Mouse (Mus musculus): Measurements from ENCODE around the gene Zfp759. TPM values are rescaled to one million over a fixed set of nuclear protein-coding genes. Genes with fewer than 3 reads are reported as not detected.
"Not testable (repeated sequence)": the region's sequence is repeated elsewhere in the genome, so short reads cannot be mapped to it uniquely, and the experiment has no call there.

The Zfp759 gene
- polyA plus RNA-seq, 1 experiment from 2014 or later, result 4.6 TPM

GRCm38 (mm10) chr13:67108821-67109206 lies 12.6 kb upstream of the Zfp759 start:
- peak overlapping the region; percentile 66 for H3K4me3 ChIP-seq (replicated peaks; ENCODE audit: low read length)
- H3K36me3 ChIP-seq (ENCODE audit: control insufficient read depth, insufficient read depth), result no peaks in the 10 kb centered on the region
- peak; percentile 65 for ATAC-seq
- WGBS, result 3% methylated on average over 9 of the region's 9 CpGs
- H3K27ac ChIP-seq (ENCODE audit: low read length), result no peak overlapping the region
- H3K9me3 ChIP-seq (ENCODE audit: control insufficient read depth, low read length), result no peaks in the 10 kb centered on the region
- no peaks in the 10 kb centered on the region for H3K27me3 ChIP-seq (replicated peaks; ENCODE audit: control insufficient read depth, insufficient read depth, low read length)
- 0 out of 2 replicates have a peak overlapping the region, but pooled peaks have one; percentile 23 for H3K9ac ChIP-seq (replicated peaks; ENCODE audit: low read depth, low read length)
- H3K4me1 ChIP-seq (replicated peaks; ENCODE audit: control insufficient read depth, insufficient read depth, low read length), result peaks cover 6% of the 10 kb centered on the region
- H3K4me2 ChIP-seq (ENCODE audit: low read length), result peak overlapping the region; percentile 54

- no peak overlapping the region for H3K4me3 ChIP-seq (replicated peaks; ENCODE audit: low read length)
- H3K36me3 ChIP-seq (ENCODE audit: control insufficient read depth, insufficient read depth), result no peaks in the 10 kb centered on the region
- 82% methylated on average over 12 of the region's 12 CpGs for WGBS
- H3K9me3 ChIP-seq (ENCODE audit: control insufficient read depth, low read length), result no peaks in the 10 kb centered on the region
- ATAC-seq, result no peak
- no peaks in the 10 kb centered on the region for H3K27me3 ChIP-seq (replicated peaks; ENCODE audit: control insufficient read depth, insufficient read depth, low read length)
- H3K4me2 ChIP-seq (ENCODE audit: low read length), result no peak overlapping the region
- no peak overlapping the region for H3K27ac ChIP-seq (ENCODE audit: low read length)
- peaks cover 6% of the 10 kb centered on the region for H3K4me1 ChIP-seq (replicated peaks; ENCODE audit: control insufficient read depth, insufficient read depth, low read length)
- H3K9ac ChIP-seq (replicated peaks; ENCODE audit: low read depth, low read length), result no peak overlapping the region
Observed at GRCm38 (mm10) chr13:67112096-67112495, 9.4 kb upstream of the Zfp759 start.

GRCm38 (mm10) chr13:67113287-67113686 lies 8.2 kb upstream of the Zfp759 start:
- H3K9ac ChIP-seq (replicated peaks; ENCODE audit: low read depth, low read length), result no peak overlapping the region
- H3K4me3 ChIP-seq (replicated peaks; ENCODE audit: low read length), result no peak overlapping the region
- ATAC-seq, result no peak
- no peak overlapping the region for H3K27ac ChIP-seq (ENCODE audit: low read length)
- H3K9me3 ChIP-seq (ENCODE audit: control insufficient read depth, low read length), result no peaks in the 10 kb centered on the region
- H3K4me1 ChIP-seq (replicated peaks; ENCODE audit: control insufficient read depth, insufficient read depth, low read length), result no peaks in the 10 kb centered on the region
- no peaks in the 10 kb centered on the region for H3K36me3 ChIP-seq (ENCODE audit: control insufficient read depth, insufficient read depth)
- WGBS, result 94% methylated on average over 2 of the region's 2 CpGs
- no peaks in the 10 kb centered on the region for H3K27me3 ChIP-seq (replicated peaks; ENCODE audit: control insufficient read depth, insufficient read depth, low read length)
- no peak overlapping the region for H3K4me2 ChIP-seq (ENCODE audit: low read length)

- H3K4me1 ChIP-seq (replicated peaks; ENCODE audit: control insufficient read depth, insufficient read depth, low read length); H3K4me3 ChIP-seq (replicated peaks; ENCODE audit: low read length); H3K27ac ChIP-seq (ENCODE audit: low read length); H3K27me3 ChIP-seq (replicated peaks; ENCODE audit: control insufficient read depth, insufficient read depth, low read length); H3K36me3 ChIP-seq (ENCODE audit: control insufficient read depth, insufficient read depth); H3K9me3 ChIP-seq (ENCODE audit: control insufficient read depth, low read length); H3K9ac ChIP-seq (replicated peaks; ENCODE audit: low read depth, low read length); ATAC-seq; H3K4me2 ChIP-seq (ENCODE audit: low read length): not testable (repeated sequence)
- WGBS, result 93% methylated on average over 8 of the region's 8 CpGs
Observed at GRCm38 (mm10) chr13:67116163-67116562, 5.3 kb upstream of the Zfp759 start, which contains the start of gene Rslcan18. Gene Rslcan18 (minus strand): TSS chr13:67116263.

- H3K4me2 ChIP-seq (ENCODE audit: low read length), result no peak overlapping the region
- no peak overlapping the region for H3K4me3 ChIP-seq (replicated peaks; ENCODE audit: low read length)
- 92% methylated on average over 1 of the region's 1 CpGs for WGBS
- no peaks in the 10 kb centered on the region for H3K27me3 ChIP-seq (replicated peaks; ENCODE audit: control insufficient read depth, insufficient read depth, low read length)
- H3K9me3 ChIP-seq (ENCODE audit: control insufficient read depth, low read length), result no peaks in the 10 kb centered on the region
- no peak overlapping the region for H3K9ac ChIP-seq (replicated peaks; ENCODE audit: low read depth, low read length)
- H3K27ac ChIP-seq (ENCODE audit: low read length), result no peak overlapping the region
- ATAC-seq, result no peak
- 0 out of 2 replicates have a peak, but pooled peaks cover 5% of the 10 kb centered on the region for H3K4me1 ChIP-seq (replicated peaks; ENCODE audit: control insufficient read depth, insufficient read depth, low read length)
- H3K36me3 ChIP-seq (ENCODE audit: control insufficient read depth, insufficient read depth), result no peaks in the 10 kb centered on the region
Observed at GRCm38 (mm10) chr13:67124460-67124859, 3.0 kb downstream of the Zfp759 start.

- H3K4me2 ChIP-seq (ENCODE audit: low read length); H3K4me3 ChIP-seq (replicated peaks; ENCODE audit: low read length); H3K27ac ChIP-seq (ENCODE audit: low read length); H3K27me3 ChIP-seq (replicated peaks; ENCODE audit: control insufficient read depth, insufficient read depth, low read length); H3K9me3 ChIP-seq (ENCODE audit: control insufficient read depth, low read length); H3K36me3 ChIP-seq (ENCODE audit: control insufficient read depth, insufficient read depth); H3K4me1 ChIP-seq (replicated peaks; ENCODE audit: control insufficient read depth, insufficient read depth, low read length); H3K9ac ChIP-seq (replicated peaks; ENCODE audit: low read depth, low read length): not testable (repeated sequence)
- peak; percentile 17 for ATAC-seq
- 78% methylated on average over 10 of the region's 10 CpGs for WGBS
Observed at GRCm38 (mm10) chr13:67127507-67127906, 6.0 kb downstream of the Zfp759 start.

GRCm38 (mm10) chr13:67128038-67128721 lies 6.7 kb downstream of the Zfp759 start:
- H3K36me3 ChIP-seq (ENCODE audit: control insufficient read depth, insufficient read depth), result no peaks in the 10 kb centered on the region
- 1% methylated on average over 18 of the region's 18 CpGs for WGBS
- peak overlapping the region; percentile 82 for H3K4me2 ChIP-seq (ENCODE audit: low read length)
- ATAC-seq, result peak; percentile 99
- H3K4me1 ChIP-seq (replicated peaks; ENCODE audit: control insufficient read depth, insufficient read depth, low read length), result 0 out of 2 replicates have a peak, but pooled peaks cover 5% of the 10 kb centered on the region
- no peaks in the 10 kb centered on the region for H3K27me3 ChIP-seq (replicated peaks; ENCODE audit: control insufficient read depth, insufficient read depth, low read length)
- H3K9ac ChIP-seq (replicated peaks; ENCODE audit: low read depth, low read length), result peak overlapping the region; percentile 66
- H3K27ac ChIP-seq (ENCODE audit: low read length), result peak overlapping the region; percentile 47; the same call in 1 of the 2 replicates
- H3K4me3 ChIP-seq (replicated peaks; ENCODE audit: low read length), result peak overlapping the region; percentile 77
- no peaks in the 10 kb centered on the region for H3K9me3 ChIP-seq (ENCODE audit: control insufficient read depth, low read length)

GRCm38 (mm10) chr13:67166122-67166521 lies 44.7 kb downstream of the Zfp759 start:
- H3K27ac ChIP-seq (ENCODE audit: low read length); ATAC-seq; H3K4me3 ChIP-seq (replicated peaks; ENCODE audit: low read length); H3K27me3 ChIP-seq (replicated peaks; ENCODE audit: control insufficient read depth, insufficient read depth, low read length); H3K9me3 ChIP-seq (ENCODE audit: control insufficient read depth, low read length); H3K36me3 ChIP-seq (ENCODE audit: control insufficient read depth, insufficient read depth); H3K4me1 ChIP-seq (replicated peaks; ENCODE audit: control insufficient read depth, insufficient read depth, low read length); H3K9ac ChIP-seq (replicated peaks; ENCODE audit: low read depth, low read length); H3K4me2 ChIP-seq (ENCODE audit: low read length): not testable (repeated sequence)
- 67% methylated on average over 4 of the region's 4 CpGs for WGBS

- not testable (repeated sequence) for H3K27ac ChIP-seq (ENCODE audit: low read length); H3K9me3 ChIP-seq (ENCODE audit: control insufficient read depth, low read length); H3K27me3 ChIP-seq (replicated peaks; ENCODE audit: control insufficient read depth, insufficient read depth, low read length); H3K36me3 ChIP-seq (ENCODE audit: control insufficient read depth, insufficient read depth); H3K4me1 ChIP-seq (replicated peaks; ENCODE audit: control insufficient read depth, insufficient read depth, low read length)
- H3K4me2 ChIP-seq (ENCODE audit: low read length), result peak within 1 kb of the TSS; percentile 58
- peak within 1 kb of the TSS; percentile 75 for H3K4me3 ChIP-seq (replicated peaks; ENCODE audit: low read length)
- H3K9ac ChIP-seq (replicated peaks; ENCODE audit: low read depth, low read length), result peak within 1 kb of the TSS; percentile 72
- peak; percentile 98 for ATAC-seq
- WGBS, result under 1% methylated on average over 17 of the region's 17 CpGs
Observed at GRCm38 (mm10) chr13:67172991-67173722, 51.7 kb downstream of the Zfp759 start, which contains the start of gene Rsl1. Gene Rsl1 (plus strand): TSS chr13:67173182.
